Mouse (Mus musculus): Measurements from ENCODE around the gene Pinlyp. TPM values are rescaled to one million over a fixed set of nuclear protein-coding genes. Genes with fewer than 3 reads are reported as not detected.

Pinlyp gene
- total RNA-seq (2021) = not detected

- intact Hi-C loops (cut with DNase I) = loop anchor here (1.0 kb wide), 1 partner anchor 15 kb away; no protein-coding TSS in a partner anchor
- no peak for DNase-seq
Measured at GRCm38 (mm10) chr7:24546068-24546614, at the start of gene Pinlyp, which contains the start of gene Xrcc1. Gene Pinlyp, minus strand, starts transcription at chr7:24546118. Gene Xrcc1, plus strand, starts transcription at chr7:24546289.

GRCm38 (mm10) chr7:24595464-24595863 lies 49.5 kb upstream of the Pinlyp start:
- DNase-seq = no peak
- intact Hi-C loops (cut with DNase I) = no loop called here

GRCm38 (mm10) chr7:24594309-24594803 lies 48.4 kb upstream of the Pinlyp start:
- DNase-seq = no peak
- intact Hi-C loops (cut with DNase I) = no loop called here

GRCm38 (mm10) chr7:24593621-24594308 lies 47.8 kb upstream of the Pinlyp start:
- intact Hi-C loops (cut with DNase I) = no loop called here
- peak; percentile 75 to 81 for DNase-seq

GRCm38 (mm10) chr7:24592781-24593180 lies 46.9 kb upstream of the Pinlyp start:
- DNase-seq = no peak
- intact Hi-C loops (cut with DNase I) = no loop called here

GRCm38 (mm10) chr7:24592163-24592562 lies 46.2 kb upstream of the Pinlyp start:
- intact Hi-C loops (cut with DNase I) = no loop called here
- DNase-seq = no peak

- DNase-seq = no peak
- intact Hi-C loops (cut with DNase I) = no loop called here
Measured at GRCm38 (mm10) chr7:24591735-24592134, 45.8 kb upstream of the Pinlyp start.

- intact Hi-C loops (cut with DNase I) = no loop called here
- DNase-seq = peak; percentile 55 to 68
Measured at GRCm38 (mm10) chr7:24588336-24588735, 42.4 kb upstream of the Pinlyp start.

- DNase-seq = peak; percentile 63 to 72
- intact Hi-C loops (cut with DNase I) = no loop called here
Measured at GRCm38 (mm10) chr7:24587330-24588105, 41.6 kb upstream of the Pinlyp start, which contains the start of the genes Ethe1 and Zfp575. Gene Ethe1, plus strand, starts transcription at chr7:24587543. Gene Zfp575, minus strand, starts transcription at chr7:24587641.

GRCm38 (mm10) chr7:24586828-24587227 lies 40.9 kb upstream of the Pinlyp start:
- no peak for DNase-seq
- intact Hi-C loops (cut with DNase I) = no loop called here

- no peak for DNase-seq
- intact Hi-C loops (cut with DNase I) = loop anchor here (1.0 kb wide), 1 partner anchor 11 kb away; no protein-coding TSS in a partner anchor
Measured at GRCm38 (mm10) chr7:24585995-24586394, 40.1 kb upstream of the Pinlyp start.

GRCm38 (mm10) chr7:24584876-24585275 lies 39.0 kb upstream of the Pinlyp start:
- DNase-seq = no peak

GRCm38 (mm10) chr7:24577811-24578210 lies 31.9 kb upstream of the Pinlyp start:
- intact Hi-C loops (cut with DNase I) = no loop called here
- DNase-seq = no peak

More at GRCm38 (mm10) chr7:24584876-24585275, 39.0 kb upstream of the Pinlyp start:
- intact Hi-C loops (cut with DNase I) = loop anchor here (1.0 kb wide), 1 partner anchor 10 kb away; no protein-coding TSS in a partner anchor

GRCm38 (mm10) chr7:24574224-24574796 lies 28.4 kb upstream of the Pinlyp start:
- intact Hi-C loops (cut with DNase I) = no loop called here
- peak; percentile 25 to 29 for DNase-seq

GRCm38 (mm10) chr7:24572455-24572854 lies 26.5 kb upstream of the Pinlyp start:
- intact Hi-C loops (cut with DNase I) = no loop called here

GRCm38 (mm10) chr7:24571071-24571470 lies 25.2 kb upstream of the Pinlyp start:
- intact Hi-C loops (cut with DNase I) = no loop called here
- no peak for DNase-seq

More at GRCm38 (mm10) chr7:24572455-24572854, 26.5 kb upstream of the Pinlyp start:
- DNase-seq = no peak

GRCm38 (mm10) chr7:24568512-24568911 lies 22.6 kb upstream of the Pinlyp start:
- DNase-seq = no peak
- intact Hi-C loops (cut with DNase I) = no loop called here

GRCm38 (mm10) chr7:24566206-24566605 lies 20.3 kb upstream of the Pinlyp start:
- intact Hi-C loops (cut with DNase I) = no loop called here
- DNase-seq = no peak

- no peak for DNase-seq
- intact Hi-C loops (cut with DNase I) = no loop called here
Measured at GRCm38 (mm10) chr7:24565627-24566026, 19.7 kb upstream of the Pinlyp start.

GRCm38 (mm10) chr7:24564607-24565265 lies 18.8 kb upstream of the Pinlyp start:
- peak; percentile 77 to 85 for DNase-seq
- intact Hi-C loops (cut with DNase I) = loop anchor here (1.0 to 5.0 kb wide), 2 partner anchors 33 to 92 kb away; no protein-coding TSS in a partner anchor
